Mouse (Mus musculus): Measurements from ENCODE around the gene Mgst3. TPM values are rescaled to one million over a fixed set of nuclear protein-coding genes. Genes with fewer than 3 reads are reported as not detected.
A peak's percentile ranks its signal among the peaks of the same experiment; 100 is the strongest.

The Mgst3 gene
- polyA plus RNA-seq (2014; fragmentation: Nextera tagmentation; extraction: Ambion mirVana): 188 and 226 TPM in 2 replicates

DNA sequence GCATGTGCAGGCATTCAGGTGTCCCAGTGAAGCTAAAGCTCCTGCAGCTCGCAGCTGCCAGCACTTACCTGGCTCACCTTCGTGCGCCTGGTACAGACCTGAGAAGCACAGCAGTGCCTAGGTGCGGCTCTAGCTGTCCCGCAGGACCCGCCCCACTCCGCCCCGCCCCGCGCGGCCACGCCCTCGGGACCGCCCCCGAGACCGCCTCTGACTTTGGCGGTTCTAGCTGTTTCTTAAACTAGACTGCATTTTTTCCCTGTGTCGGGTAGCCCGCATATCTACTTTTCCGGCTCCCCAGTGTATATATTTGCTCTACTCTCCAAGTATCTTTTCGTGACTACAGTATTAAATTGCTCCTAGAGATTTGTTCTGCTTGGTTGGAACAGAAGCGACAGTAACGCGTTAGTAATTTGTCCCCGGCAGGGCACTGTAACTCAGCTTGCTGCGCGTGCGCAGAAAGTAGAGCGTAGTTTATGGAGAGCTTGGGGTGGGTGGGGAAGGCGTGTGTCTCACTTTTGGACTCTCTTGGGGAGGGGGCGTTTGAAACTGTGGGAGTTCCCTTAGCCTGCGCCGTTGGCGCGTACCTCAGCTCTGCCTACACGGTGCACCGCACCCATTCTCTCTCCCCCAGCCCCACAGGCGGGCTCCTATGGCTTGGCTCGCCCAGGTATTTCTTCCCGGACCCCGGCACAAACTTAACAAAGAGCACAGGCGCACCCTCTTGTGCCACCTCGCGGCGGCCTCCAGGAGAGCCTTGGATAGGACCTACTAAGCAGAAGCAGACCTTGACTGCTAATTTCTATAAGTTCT lies at the start of gene Mgst3:
Gene Mgst3 (minus strand): TSS at position 159 of the 810 bp plus-strand sequence.
- Histone ChIP-seq H3K27me3 (ENCODE audit: control insufficient read depth, insufficient read depth, low read length) (no peaks in the 10 kb centered on the region), H3K9me3 (ENCODE audit: control insufficient read depth, low read length) (no peaks in the 10 kb centered on the region), H3K4me2 (ENCODE audit: low read depth, low read length) (peak within 1 kb of the TSS; percentile 59), H3K4me3 (ENCODE audit: low read depth, low read length) (peak within 1 kb of the TSS; percentile 59), H3K36me3 (ENCODE audit: control insufficient read depth, insufficient read depth, low read length) (no peaks in the 10 kb centered on the region), H3K4me1 (ENCODE audit: control insufficient read depth, insufficient read depth, low read length) (peaks cover 5% of the 10 kb centered on the region), H3K27ac (ENCODE audit: low read depth, low read length) (peak within 1 kb of the TSS; percentile 29; the same call in 1 of the 2 replicates), H3K9ac (replicated peaks; ENCODE audit: low read depth, low read length) (peak within 1 kb of the TSS; percentile 55)
- peak; percentile 95 for ATAC-seq (ENCODE audit: low read depth)
- under 1% methylated on average over 45 of the region's 45 CpGs for WGBS

- Histone ChIP-seq H3K4me2 (ENCODE audit: low read depth, low read length) (no peak overlapping the region), H3K4me3 (ENCODE audit: low read depth, low read length) (no peak overlapping the region), H3K9ac (replicated peaks; ENCODE audit: low read depth, low read length) (no peak overlapping the region), H3K27me3 (ENCODE audit: control insufficient read depth, insufficient read depth, low read length) (no peaks in the 10 kb centered on the region), H3K4me1 (ENCODE audit: control insufficient read depth, insufficient read depth, low read length) (no peaks in the 10 kb centered on the region), H3K36me3 (ENCODE audit: control insufficient read depth, insufficient read depth, low read length) (no peaks in the 10 kb centered on the region), H3K27ac (ENCODE audit: low read depth, low read length) (no peak overlapping the region), H3K9me3 (ENCODE audit: control insufficient read depth, low read length) (no peaks in the 10 kb centered on the region)
- 61% methylated on average over 9 of the region's 9 CpGs for WGBS
- ATAC-seq (ENCODE audit: low read depth): no peak
Observed at GRCm38 (mm10) chr1:167438231-167438885, 44.7 kb upstream of the Mgst3 start.

DNA sequence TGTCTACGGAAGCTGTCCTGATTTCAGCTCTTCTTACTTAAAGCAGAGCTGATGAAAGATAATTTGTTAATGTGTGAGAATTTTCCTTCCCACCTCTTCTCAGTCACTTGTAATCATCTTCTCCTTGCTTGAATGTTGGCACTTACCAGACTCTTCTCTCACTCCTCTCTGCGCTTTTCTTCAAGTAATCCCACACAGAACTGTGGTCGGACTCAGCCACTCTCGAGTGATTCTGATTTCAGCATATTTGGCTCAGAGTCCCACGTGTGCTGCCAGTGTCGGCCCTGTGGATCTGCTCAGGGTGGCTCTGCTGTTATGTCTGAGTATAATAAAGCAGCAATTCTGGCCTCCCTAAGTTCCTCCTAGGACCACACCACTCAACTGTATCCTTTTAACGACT lies 43.5 kb upstream of the Mgst3 start:
- H3K27me3 ChIP-seq (ENCODE audit: control insufficient read depth, insufficient read depth, low read length): no peaks in the 10 kb centered on the region
- no peaks in the 10 kb centered on the region for H3K9me3 ChIP-seq (ENCODE audit: control insufficient read depth, low read length)
- no peak overlapping the region for H3K4me2 ChIP-seq (ENCODE audit: low read depth, low read length)
- WGBS: 84% methylated on average over 7 of the region's 7 CpGs
- no peak overlapping the region for H3K4me3 ChIP-seq (ENCODE audit: low read depth, low read length)
- no peak overlapping the region for H3K27ac ChIP-seq (ENCODE audit: low read depth, low read length)
- H3K9ac ChIP-seq (replicated peaks; ENCODE audit: low read depth, low read length): no peak overlapping the region
- no peak for ATAC-seq (ENCODE audit: low read depth)
- no peaks in the 10 kb centered on the region for H3K36me3 ChIP-seq (ENCODE audit: control insufficient read depth, insufficient read depth, low read length)
- H3K4me1 ChIP-seq (ENCODE audit: control insufficient read depth, insufficient read depth, low read length): no peaks in the 10 kb centered on the region

DNA sequence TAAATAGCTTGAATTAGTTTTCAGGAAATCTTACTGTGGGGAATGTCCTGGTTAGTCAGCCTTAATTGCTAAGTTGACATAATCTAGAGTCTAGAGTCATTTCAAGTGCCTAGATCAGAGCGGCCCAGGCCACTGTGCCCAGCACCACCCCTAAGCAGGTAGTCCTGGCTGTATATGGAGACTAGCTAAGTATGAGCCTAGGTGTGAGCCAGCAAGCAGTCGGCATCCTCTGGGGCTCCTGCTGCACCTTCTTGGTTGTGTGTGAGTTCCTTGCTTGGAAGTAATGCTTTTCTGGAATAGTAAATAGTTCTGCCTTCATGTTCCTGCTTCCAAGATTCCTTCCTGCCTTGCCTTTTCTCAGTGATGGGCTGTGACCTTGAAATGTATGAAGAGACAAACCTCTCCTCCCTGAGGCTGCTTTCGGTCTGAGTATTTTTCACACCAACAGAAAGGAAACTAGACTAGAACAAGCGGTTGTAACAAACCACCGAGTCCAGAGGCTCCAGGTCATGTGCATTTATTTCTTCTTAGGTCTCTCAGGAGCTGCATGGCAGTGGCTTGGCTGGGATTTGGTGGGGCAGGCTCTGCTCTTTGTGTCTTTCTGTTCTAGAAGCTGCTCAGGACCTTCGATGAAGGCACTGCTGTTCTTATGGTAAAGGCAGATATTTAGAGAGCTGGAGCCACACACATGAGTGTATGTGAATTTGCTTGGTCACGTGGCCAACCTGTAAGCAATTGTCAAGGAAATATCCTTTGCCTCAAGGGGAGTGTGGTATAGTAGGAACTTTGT lies 42.7 kb upstream of the Mgst3 start:
- WGBS: 90% methylated on average over 7 of the region's 7 CpGs
- Histone ChIP-seq H3K9me3 (ENCODE audit: control insufficient read depth, low read length) (no peaks in the 10 kb centered on the region), H3K27ac (ENCODE audit: low read depth, low read length) (no peak overlapping the region), H3K4me2 (ENCODE audit: low read depth, low read length) (no peak overlapping the region), H3K27me3 (ENCODE audit: control insufficient read depth, insufficient read depth, low read length) (no peaks in the 10 kb centered on the region), H3K9ac (replicated peaks; ENCODE audit: low read depth, low read length) (no peak overlapping the region), H3K36me3 (ENCODE audit: control insufficient read depth, insufficient read depth, low read length) (no peaks in the 10 kb centered on the region), H3K4me3 (ENCODE audit: low read depth, low read length) (no peak overlapping the region), H3K4me1 (ENCODE audit: control insufficient read depth, insufficient read depth, low read length) (no peaks in the 10 kb centered on the region)
- ATAC-seq (ENCODE audit: low read depth): no peak

DNA sequence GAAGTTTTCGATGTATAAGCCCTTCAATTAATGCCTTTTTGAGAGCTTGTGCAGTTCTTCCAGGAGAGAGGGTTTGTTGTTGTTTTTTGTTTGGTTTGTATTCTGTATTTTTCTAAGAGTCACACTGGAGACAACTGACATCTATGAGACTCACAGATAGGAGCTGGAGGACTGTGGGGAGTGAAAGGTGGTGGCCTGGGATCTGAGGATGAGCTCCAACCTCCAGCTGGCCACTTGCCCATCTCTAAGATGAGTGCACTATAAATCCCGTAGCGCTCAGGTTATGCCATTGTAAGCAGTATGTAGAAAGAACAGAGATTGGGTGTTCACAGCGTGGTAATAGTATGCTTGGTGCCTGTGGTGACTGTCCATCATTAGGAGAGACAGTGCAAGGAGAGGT lies 41.3 kb upstream of the Mgst3 start:
- H3K9me3 ChIP-seq (ENCODE audit: control insufficient read depth, low read length): no peaks in the 10 kb centered on the region
- no peaks in the 10 kb centered on the region for H3K36me3 ChIP-seq (ENCODE audit: control insufficient read depth, insufficient read depth, low read length)
- no peaks in the 10 kb centered on the region for H3K27me3 ChIP-seq (ENCODE audit: control insufficient read depth, insufficient read depth, low read length)
- H3K27ac ChIP-seq (ENCODE audit: low read depth, low read length): no peak overlapping the region
- ATAC-seq (ENCODE audit: low read depth): no peak
- H3K4me3 ChIP-seq (ENCODE audit: low read depth, low read length): no peak overlapping the region
- no peak overlapping the region for H3K9ac ChIP-seq (replicated peaks; ENCODE audit: low read depth, low read length)
- no peaks in the 10 kb centered on the region for H3K4me1 ChIP-seq (ENCODE audit: control insufficient read depth, insufficient read depth, low read length)
- 89% methylated on average over 4 of the region's 4 CpGs for WGBS
- H3K4me2 ChIP-seq (ENCODE audit: low read depth, low read length): no peak overlapping the region

DNA sequence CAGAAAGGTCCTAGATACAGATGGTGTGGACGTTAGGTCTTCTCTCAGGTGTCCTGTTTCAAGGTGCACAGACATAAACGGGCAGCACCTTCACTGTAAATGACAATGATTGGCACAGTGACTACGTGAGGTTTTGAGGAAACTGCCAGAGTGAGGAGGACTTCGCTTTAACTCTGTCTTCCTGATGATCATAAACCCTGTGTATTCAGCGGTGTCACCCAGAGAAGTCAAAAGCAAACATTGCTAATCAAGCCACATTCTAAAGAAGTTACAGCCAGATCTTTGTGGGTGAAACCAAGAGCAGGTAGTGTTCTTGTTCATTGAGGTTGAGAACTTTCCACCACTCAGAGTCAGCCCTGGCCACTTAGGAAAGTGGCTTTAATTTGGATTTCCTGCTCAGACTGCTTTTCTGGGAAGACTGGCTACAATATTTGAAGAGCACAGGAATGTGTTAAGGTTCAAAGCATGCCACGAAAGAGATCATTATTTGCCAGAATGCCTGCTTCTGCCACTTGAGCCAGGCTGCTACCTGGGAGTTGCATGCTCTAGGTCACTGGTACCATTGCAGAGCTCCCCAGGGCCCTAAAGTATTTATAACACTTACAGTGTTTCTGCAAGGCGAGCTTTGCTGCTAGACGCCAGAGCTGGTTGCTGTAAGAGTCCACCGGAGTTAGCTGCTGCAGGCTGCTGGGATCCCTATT lies 37.5 kb upstream of the Mgst3 start:
- H3K4me1 ChIP-seq (ENCODE audit: control insufficient read depth, insufficient read depth, low read length): no peaks in the 10 kb centered on the region
- 68% methylated on average over 9 of the region's 9 CpGs for WGBS
- no peak for ATAC-seq (ENCODE audit: low read depth)
- no peaks in the 10 kb centered on the region for H3K27me3 ChIP-seq (ENCODE audit: control insufficient read depth, insufficient read depth, low read length)
- H3K36me3 ChIP-seq (ENCODE audit: control insufficient read depth, insufficient read depth, low read length): no peaks in the 10 kb centered on the region
- no peak overlapping the region for H3K4me2 ChIP-seq (ENCODE audit: low read depth, low read length)
- H3K9me3 ChIP-seq (ENCODE audit: control insufficient read depth, low read length): no peaks in the 10 kb centered on the region
- H3K27ac ChIP-seq (ENCODE audit: low read depth, low read length): no peak overlapping the region
- no peak overlapping the region for H3K4me3 ChIP-seq (ENCODE audit: low read depth, low read length)
- no peak overlapping the region for H3K9ac ChIP-seq (replicated peaks; ENCODE audit: low read depth, low read length)

GRCm38 (mm10) chr1:167426681-167427080 lies 33.0 kb upstream of the Mgst3 start:
- Histone ChIP-seq H3K27me3 (ENCODE audit: control insufficient read depth, insufficient read depth, low read length) (no peaks in the 10 kb centered on the region), H3K4me2 (ENCODE audit: low read depth, low read length) (no peak overlapping the region), H3K27ac (ENCODE audit: low read depth, low read length) (no peak overlapping the region), H3K4me3 (ENCODE audit: low read depth, low read length) (no peak overlapping the region), H3K4me1 (ENCODE audit: control insufficient read depth, insufficient read depth, low read length) (no peaks in the 10 kb centered on the region), H3K36me3 (ENCODE audit: control insufficient read depth, insufficient read depth, low read length) (no peaks in the 10 kb centered on the region), H3K9me3 (ENCODE audit: control insufficient read depth, low read length) (no peaks in the 10 kb centered on the region), H3K9ac (replicated peaks; ENCODE audit: low read depth, low read length) (no peak overlapping the region)
- no peak for ATAC-seq (ENCODE audit: low read depth)
- 84% methylated on average over 7 of the region's 7 CpGs for WGBS

GRCm38 (mm10) chr1:167425572-167425971 lies 31.9 kb upstream of the Mgst3 start:
- Histone ChIP-seq H3K4me3 (ENCODE audit: low read depth, low read length) (no peak overlapping the region), H3K27me3 (ENCODE audit: control insufficient read depth, insufficient read depth, low read length) (no peaks in the 10 kb centered on the region), H3K4me2 (ENCODE audit: low read depth, low read length) (no peak overlapping the region), H3K36me3 (ENCODE audit: control insufficient read depth, insufficient read depth, low read length) (no peaks in the 10 kb centered on the region), H3K4me1 (ENCODE audit: control insufficient read depth, insufficient read depth, low read length) (no peaks in the 10 kb centered on the region), H3K27ac (ENCODE audit: low read depth, low read length) (no peak overlapping the region), H3K9me3 (ENCODE audit: control insufficient read depth, low read length) (no peaks in the 10 kb centered on the region), H3K9ac (replicated peaks; ENCODE audit: low read depth, low read length) (no peak overlapping the region)
- WGBS: 88% methylated on average over 5 of the region's 5 CpGs
- no peak for ATAC-seq (ENCODE audit: low read depth)

All from neural tube, embryonic 14.5 days (tissue).